Mouse (Mus musculus) regulatory T cell (primary cell): ENCODE measurements around the gene Fam89a.

Experiments used
- in situ Hi-C: fragments of 300-600 bp; cut with MboI, MseI; formaldehyde crosslinking; loops from one replicate; pipeline ENCODE4 v1.15.1; 2025; ENCODE audit warnings: high pct_unique_total_duplicates

Fam89a gene

DNA sequence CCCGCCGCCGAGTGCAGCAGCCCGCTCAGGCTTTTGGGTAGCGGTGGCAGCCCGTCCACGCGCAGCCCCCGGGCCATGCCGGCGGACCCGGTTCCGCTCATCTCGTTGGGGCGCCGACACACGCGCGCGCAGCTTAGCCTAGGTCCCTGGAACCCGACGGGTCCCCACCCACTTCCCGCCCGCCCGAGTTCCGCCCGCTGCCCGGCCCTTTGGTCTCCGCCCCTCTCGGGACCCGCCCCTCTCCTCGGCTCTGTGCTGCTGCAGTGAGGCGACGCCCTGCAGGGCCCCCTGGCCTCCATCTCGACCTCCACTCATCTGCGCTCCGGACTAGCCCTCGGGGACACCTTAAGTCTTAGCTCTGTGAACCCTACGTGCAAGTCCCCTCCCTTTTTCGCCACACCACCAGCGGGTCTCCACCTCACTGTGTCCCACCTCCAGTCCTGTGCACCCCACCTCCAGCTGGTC, at the start of gene Fam89a:
Gene Fam89a, minus strand, starts transcription at position 124 of the 465 bp plus-strand sequence.
- in situ Hi-C loops = no loop called here

DNA sequence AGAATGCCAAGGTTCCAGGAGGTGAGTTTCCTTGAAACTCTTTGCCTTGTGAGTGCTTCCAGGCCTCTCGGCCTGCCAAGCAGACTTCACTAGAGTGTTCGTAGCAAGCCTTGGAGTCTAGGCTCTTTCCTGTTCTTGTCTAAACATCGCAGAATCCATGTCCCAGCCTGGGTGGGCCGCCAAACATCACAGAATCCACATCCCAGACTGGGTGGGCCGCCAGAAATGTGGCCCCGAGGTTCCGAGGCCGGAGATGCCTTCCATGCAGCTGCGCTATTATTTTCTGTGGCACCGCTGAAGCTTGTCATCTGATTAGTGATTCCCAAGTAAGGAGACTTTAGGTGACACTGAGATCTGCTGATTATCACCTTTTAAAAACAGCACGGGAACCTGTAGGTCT, 48.9 kb upstream of the Fam89a start:
- in situ Hi-C loops = no loop called here

GRCm38 (mm10) chr8:124795781-124796488, 44.3 kb upstream of the Fam89a start:
- in situ Hi-C loops = no loop called here

DNA sequence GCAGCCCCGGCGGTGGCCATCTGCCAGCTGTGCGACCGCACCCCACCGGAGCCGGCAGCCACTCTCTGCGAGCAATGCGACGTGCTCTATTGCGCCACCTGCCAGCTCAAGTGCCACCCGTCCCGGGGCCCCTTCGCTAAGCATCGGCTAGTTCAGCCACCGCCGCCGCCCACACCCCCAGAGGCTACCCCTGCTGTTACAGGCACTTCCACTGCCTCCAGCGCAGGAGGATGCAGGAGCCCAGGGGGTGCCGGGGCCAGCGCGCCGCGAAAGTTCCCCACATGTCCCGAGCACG, 42.8 kb upstream of the Fam89a start:
- in situ Hi-C loops = no loop called here

GRCm38 (mm10) chr8:124793661-124794485, 42.2 kb upstream of the Fam89a start:
- in situ Hi-C loops = no loop called here

GRCm38 (mm10) chr8:124793172-124793651, 41.6 kb upstream of the Fam89a start:
- in situ Hi-C loops = no loop called here

DNA sequence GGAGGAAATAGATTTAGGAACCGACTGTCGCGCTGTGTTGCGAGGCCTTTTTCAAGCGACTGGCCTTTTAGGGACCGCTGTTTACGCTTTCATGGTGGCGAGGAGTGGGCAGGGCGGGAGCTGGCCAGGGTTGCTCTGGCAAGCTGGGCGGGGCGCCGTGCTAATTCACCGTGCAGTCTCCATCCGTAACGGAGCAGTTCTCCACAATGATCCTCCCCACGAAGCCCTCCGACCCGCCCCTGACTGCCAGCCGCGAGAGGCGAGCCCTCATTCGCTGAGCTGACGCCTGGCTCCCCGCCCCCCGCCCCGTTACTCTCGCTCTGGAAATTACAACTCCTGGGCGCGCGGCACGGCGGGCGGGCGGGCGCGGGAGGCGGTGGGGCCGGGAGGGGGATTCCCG, 41.1 kb upstream of the Fam89a start, which contains the start of gene Trim67:
Gene Trim67, plus strand, starts transcription at position 385 of the 400 bp plus-strand sequence.
- in situ Hi-C loops = no loop called here

- in situ Hi-C loops = no loop called here
Observed at GRCm38 (mm10) chr8:124792186-124792585, 40.6 kb upstream of the Fam89a start.

GRCm38 (mm10) chr8:124791751-124792150, 40.1 kb upstream of the Fam89a start:
- in situ Hi-C loops = no loop called here

GRCm38 (mm10) chr8:124790676-124791075, 39.0 kb upstream of the Fam89a start:
- in situ Hi-C loops = no loop called here

- in situ Hi-C loops = no loop called here
Observed at GRCm38 (mm10) chr8:124784613-124785012, 33.0 kb upstream of the Fam89a start.

DNA sequence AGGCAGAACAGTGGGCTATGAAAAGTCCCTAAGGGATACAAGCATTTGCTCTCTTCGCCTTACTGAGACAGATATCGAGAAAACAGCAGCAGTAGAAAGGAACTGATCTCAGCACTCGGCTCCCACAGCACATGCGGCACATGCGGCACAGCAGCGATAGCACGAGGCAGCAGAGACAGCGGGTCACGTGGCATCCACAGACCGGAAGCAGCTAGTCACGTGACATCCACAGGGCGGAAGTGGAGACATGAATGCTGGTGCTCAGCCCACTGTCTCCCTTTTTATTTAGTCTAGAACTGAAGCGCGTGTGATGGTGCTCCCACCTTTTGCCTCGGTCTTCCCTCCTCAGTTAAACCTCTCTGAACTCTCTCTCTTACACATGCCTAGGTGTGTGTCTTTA, 31.6 kb upstream of the Fam89a start:
- in situ Hi-C loops = no loop called here

DNA sequence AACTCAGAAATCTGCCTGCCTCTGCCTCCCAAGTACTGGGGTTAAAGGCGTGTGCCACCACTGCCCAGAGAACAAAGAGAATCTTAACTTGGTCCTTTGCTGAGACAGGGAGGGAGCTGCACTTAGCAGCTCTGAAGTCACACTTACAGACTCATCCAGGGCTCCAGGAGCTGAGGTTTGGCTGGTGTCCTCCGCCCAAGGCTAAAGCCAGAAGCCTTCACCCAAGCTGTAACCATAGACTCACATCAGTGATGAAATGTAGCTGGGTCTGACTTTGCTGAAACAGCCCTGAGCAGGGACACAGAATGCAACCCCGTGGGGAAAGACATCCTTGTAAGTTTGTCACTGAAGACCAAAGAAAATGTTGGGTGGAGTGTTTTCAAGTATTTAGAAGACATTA, 30.8 kb upstream of the Fam89a start:
- in situ Hi-C loops = no loop called here

GRCm38 (mm10) chr8:124780236-124780635, 28.6 kb upstream of the Fam89a start:
- in situ Hi-C loops = no loop called here

DNA sequence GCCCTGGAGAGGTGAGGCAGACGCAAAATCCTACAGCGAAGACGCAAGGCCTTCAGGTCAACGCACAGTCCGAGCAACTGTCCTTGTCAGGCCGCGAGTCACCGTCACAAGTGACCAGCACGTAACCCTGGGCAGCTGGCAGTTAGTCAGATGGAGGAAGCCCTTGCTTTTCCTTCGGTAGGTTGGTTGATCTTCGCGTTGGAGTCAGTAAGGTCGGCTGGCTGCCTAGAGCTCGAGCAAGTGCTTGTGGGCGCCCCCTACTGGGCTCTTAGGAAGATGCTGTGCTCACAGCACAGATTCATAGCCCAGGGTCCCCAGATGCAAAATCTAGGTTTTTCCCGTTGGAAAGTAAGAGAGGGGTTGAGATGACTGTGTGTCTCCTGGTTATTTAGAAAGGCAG, 24.1 kb upstream of the Fam89a start:
- in situ Hi-C loops = no loop called here

GRCm38 (mm10) chr8:124772389-124772788, 20.8 kb upstream of the Fam89a start:
- in situ Hi-C loops = no loop called here

- in situ Hi-C loops = no loop called here
Observed at GRCm38 (mm10) chr8:124763061-124763460, 11.4 kb upstream of the Fam89a start.

DNA sequence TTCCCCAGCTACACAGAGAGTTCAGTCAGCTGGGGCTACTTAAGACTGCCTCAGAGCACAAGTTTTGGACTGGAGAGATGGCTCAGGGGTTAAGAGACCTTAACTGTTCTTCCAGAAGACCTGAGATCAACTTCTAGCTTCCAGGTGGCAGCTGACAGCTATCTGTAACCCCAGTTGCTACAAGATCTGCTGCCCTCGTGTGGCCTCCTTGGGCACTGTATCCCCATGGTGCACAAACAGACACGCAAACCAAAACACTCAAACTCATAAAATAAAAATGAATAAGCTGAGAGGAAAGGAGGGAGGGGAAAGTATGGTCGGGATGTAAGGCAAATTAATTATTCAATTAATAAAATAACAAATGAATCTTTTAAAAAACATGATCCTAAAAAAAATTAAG, 6.9 kb upstream of the Fam89a start:
- in situ Hi-C loops = no loop called here

DNA sequence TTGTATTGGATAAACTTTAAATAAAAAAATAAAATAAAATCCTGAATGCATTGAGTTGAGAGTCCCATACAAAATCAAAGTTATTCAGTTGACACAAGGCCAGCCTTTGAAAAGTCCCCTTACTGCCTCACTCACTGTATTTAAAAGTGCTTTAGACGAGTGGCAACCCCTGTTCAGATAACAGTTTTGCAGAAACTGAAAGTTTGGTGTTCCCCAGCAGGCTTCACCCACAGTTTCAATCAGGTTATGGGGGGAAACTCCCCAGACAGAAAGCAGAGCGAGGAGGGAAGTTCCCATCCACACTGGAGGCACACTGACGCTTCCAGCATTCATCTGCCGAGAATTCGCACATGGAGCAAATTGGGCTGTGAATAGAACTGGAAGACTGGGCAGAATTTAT, 5.0 kb upstream of the Fam89a start:
- in situ Hi-C loops = no loop called here

DNA sequence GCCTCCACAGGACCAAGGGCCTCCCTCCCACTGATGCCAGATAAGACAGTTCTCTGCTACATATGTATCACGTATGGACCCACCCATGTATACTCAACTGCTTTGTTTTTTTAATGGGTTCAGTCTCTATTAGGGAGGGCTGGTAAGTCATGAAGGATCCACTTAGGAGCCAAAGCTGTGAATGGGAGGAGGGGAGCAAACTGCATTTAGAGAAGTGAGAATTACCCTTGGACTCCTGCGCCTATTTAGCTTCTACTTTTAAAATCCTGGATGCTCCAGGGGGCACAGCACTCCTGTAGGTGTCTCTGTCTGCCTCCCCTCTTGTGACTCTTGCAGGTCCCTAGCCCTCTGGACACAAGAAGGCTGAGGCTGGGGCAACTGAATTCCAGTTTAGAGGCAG, 4.5 kb upstream of the Fam89a start:
- in situ Hi-C loops = no loop called here

DNA sequence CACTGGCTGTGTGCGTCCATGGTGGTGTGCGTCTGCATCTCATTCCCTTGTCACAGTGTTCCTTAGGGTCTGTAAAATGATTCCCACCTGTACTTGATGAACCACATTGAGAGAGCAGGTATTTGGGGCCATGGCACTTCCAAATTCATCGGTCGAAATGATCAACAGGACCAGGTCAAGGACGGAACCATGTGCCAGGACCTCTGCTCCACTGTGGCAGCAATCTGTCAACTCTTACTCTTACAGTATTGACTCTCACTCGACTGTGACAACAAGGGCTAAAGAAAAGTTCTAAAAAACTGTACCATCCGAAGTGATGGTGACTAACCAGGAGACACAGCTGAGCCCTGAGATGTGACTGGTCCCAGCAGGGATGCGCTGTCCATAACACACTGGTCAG, 3.8 kb upstream of the Fam89a start:
- in situ Hi-C loops = no loop called here

DNA sequence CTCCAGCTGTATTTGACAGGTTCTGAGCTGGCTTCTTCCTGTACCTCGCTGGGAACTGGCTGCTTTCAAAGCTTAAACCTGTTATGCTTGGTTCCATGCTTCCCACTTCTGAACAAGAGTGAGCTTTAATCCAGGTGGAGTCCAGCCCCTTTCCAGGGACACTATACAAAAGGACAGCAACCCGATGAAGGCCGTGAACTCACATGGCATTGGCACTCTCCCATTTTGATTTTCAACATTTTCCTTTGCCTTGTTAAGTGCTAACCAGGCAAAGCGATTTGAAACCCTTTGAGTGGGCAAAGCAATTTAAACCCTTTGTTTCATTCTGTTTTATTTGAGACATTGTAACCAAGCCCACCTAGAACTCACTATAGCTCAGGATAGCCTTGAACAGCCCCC, 3.2 kb upstream of the Fam89a start:
- in situ Hi-C loops = no loop called here
